Mouse (Mus musculus) bone marrow macrophage, adult 2 months (primary cell): ENCODE measurements around the gene Sugt1.

Experiments
- CTCF ChIP-seq: IDR thresholded peaks from 2 replicates; pipeline ENCODE4 v1.5.1; 2012; ENCODE audit warnings: low read depth, mild to moderate bottlenecking, low read length, moderate library complexity
- POLR2A ChIP-seq: IDR thresholded peaks from 2 replicates; pipeline ENCODE4 v1.6.1; 2012; ENCODE audit warnings: mild to moderate bottlenecking, low read depth, low read length, borderline replicate concordance

DNA sequence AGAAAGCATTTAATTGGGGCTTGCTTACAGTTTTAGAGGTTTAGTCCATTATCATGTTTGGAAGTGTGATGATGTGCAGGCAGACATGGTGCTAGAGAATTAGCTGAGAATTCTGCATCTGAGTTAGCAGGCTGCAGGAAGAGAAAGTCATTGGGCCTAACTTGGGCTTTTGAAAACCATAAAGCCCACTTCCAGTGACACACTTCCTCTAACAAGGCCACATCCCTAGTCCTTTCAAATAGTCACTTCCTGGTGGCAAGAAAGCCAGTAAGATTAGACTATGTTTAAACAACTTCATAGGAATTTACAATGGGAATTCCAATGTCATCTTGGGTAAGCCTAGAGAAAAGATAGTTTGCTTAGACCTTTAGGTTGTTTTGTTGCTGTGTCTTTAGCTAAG lies 45.9 kb upstream of the Sugt1 start:
- TF ChIP-seq CTCF (no peak), POLR2A (no peak)
